Mouse (Mus musculus) midbrain, embryonic 13.5 days (tissue): ENCODE measurements at regions not wholly inside any gene's neighbourhood (a gene's known extent, or its start where the extent isn't known, plus 50 kb on each side); places are given as distances from the start of the nearest gene placed in this dataset.

ENCODE experiments used
- ATAC-seq: fragments of 200-750 bp; cut with Nextera tagmentation; 2 replicates; pipeline ENCODE4 v1.8.0; 2017; ENCODE audit warnings: mild to moderate bottlenecking, moderate TSS enrichment, moderate library complexity
- H3K27ac ChIP-seq: fragments of 300-500 bp; sonication (generic); 2 replicates; pipeline ENCODE4 v1.5.1; 2015; ENCODE audit warnings: inconsistent platforms, mild to moderate bottlenecking, moderate library complexity
- H3K27me3 ChIP-seq: fragments of 300-500 bp; sonication (generic); 2 replicates; pipeline ENCODE4 v1.6.1; 2015; ENCODE audit warnings: mild to moderate bottlenecking, inconsistent platforms
- H3K36me3 ChIP-seq: fragments of 300-500 bp; sonication (generic); 2 replicates; pipeline ENCODE4 v1.6.1; 2015; ENCODE audit warnings: mild to moderate bottlenecking, inconsistent platforms
- H3K4me1 ChIP-seq: fragments of 300-500 bp; sonication (generic); replicated peaks from 2 replicates; pipeline ENCODE4 v1.6.1; 2015; ENCODE audit warnings: inconsistent platforms
- H3K4me2 ChIP-seq: fragments of 300-500 bp; sonication (generic); replicated peaks from 2 replicates; pipeline ENCODE4 v1.6.1; 2015; ENCODE audit warnings: moderate library complexity, mild to moderate bottlenecking, inconsistent platforms
- H3K4me3 ChIP-seq: fragments of 300-500 bp; sonication (generic); replicated peaks from 2 replicates; pipeline ENCODE4 v1.5.1; 2015; ENCODE audit warnings: mild to moderate bottlenecking, inconsistent platforms
- H3K9ac ChIP-seq: fragments of 300-500 bp; sonication (generic); replicated peaks from 2 replicates; pipeline ENCODE4 v1.6.1; 2015; ENCODE audit warnings: mild to moderate bottlenecking, inconsistent platforms
- H3K9me3 ChIP-seq: fragments of 300-500 bp; sonication (generic); 2 replicates; pipeline ENCODE4 v1.6.1; 2016; ENCODE audit warnings: mild to moderate bottlenecking, inconsistent platforms
- WGBS: fragments of 180-500 bp; shearing (Covaris S2); methylation state at CpG from one replicate; pipeline ENCODE4 v1.1.7; 2015; 5-methylcytosine and 5-hydroxymethylcytosine counted together

DNA sequence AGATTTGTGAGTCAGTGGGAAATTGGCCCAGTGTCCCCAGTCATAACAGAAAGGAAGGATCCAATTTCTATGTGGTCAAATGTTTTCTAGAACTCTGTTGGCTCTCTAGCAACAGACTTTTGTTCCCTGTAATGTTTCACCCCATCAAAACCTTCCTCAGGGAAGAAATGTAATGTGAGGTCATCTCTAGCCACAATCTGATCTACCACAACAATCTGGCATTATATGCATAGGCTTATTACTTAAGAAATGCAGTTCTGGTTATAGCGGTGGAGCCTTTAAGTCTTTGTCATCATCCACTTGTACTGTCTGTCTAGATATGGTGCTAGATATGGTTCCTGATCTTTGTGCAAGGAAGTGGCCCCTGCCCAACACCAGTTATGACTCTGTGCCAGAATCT, 178.4 kb upstream of the Pdzrn3 start:
- no peaks in the 10 kb centered on the region for H3K36me3 ChIP-seq
- no peak overlapping the region for H3K4me3 ChIP-seq
- no peak for ATAC-seq
- H3K4me1 ChIP-seq, result peaks cover 2% of the 10 kb centered on the region
- H3K27me3 ChIP-seq, result no peaks in the 10 kb centered on the region
- WGBS, result 98% methylated on average over 1 of the region's 1 CpGs
- no peaks in the 10 kb centered on the region for H3K9me3 ChIP-seq
- H3K4me2 ChIP-seq, result no peak overlapping the region
- no peak overlapping the region for H3K27ac ChIP-seq
- no peak overlapping the region for H3K9ac ChIP-seq

DNA sequence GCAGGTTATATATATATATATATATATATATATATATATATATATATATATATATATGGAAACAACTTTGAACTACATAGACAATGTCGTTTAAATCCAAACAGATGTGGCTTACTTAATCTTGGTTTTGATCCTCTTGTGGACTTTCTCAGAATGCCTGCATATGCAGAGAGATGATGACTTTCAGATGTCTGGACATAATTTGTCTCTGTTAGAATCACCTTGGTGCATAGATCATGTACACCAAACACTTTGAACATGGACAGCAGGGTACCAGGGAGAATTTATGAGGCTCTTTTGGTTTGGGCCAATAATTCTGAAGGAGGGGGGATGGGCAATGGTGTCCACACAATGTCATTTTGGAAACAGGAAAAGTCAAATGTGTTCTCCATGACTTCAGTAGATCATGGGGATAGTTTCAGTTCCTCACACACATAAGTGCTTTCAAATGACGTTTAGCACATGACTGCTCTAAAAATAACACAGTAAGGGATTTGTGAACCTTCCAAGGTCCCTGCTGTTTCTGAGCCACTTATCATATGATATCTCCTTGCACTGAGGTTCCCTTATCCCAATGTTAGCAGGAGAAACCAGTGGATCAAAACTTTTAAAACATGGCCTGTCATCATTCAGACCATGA, 177.4 kb upstream of the Pdzrn3 start:
- WGBS, result 74% methylated on average over 2 of the region's 2 CpGs
- Histone ChIP-seq H3K9me3 (no peaks in the 10 kb centered on the region), H3K4me3 (no peak overlapping the region), H3K36me3 (no peaks in the 10 kb centered on the region), H3K4me1 (peaks cover 12% of the 10 kb centered on the region), H3K9ac (no peak overlapping the region), H3K4me2 (no peak overlapping the region), H3K27me3 (no peaks in the 10 kb centered on the region), H3K27ac (no peak overlapping the region)
- no peak for ATAC-seq

DNA sequence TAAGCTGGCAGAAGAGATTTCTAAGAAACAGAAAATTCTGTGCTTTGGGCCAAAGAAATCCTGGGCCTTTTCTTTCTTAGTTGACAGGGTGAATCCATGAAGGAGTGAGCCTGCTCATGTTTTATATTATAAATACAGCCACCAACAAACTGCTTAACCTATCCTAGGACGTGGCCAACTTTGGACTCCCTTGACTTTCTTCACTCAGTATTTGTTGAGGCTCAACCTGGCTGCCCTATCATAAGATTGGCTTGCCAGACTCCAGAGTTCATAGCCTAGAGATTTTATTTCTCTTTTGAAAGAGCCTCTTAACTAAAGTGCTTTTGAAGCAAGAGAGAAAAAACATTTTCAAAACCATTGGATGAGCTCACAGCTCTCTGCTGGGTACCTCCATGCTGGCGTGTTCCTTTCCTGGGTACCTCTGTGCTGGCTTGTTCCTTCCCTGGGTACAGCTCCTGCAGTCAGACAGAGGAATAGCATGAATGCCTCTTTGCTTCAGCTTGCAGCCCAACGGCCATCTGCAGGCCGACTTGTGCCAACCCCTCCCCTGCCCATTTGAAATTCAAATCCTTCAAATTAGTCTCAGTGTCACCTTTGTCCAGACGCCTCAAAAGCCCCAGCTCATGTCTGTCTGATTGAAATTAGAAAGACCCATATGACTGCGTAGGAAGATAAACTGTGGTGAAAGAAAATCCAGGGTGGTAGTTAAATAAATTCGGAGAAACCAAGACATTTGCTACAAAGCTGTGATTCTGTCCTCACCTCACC, 173.0 kb upstream of the Pdzrn3 start:
- H3K36me3 ChIP-seq, result no peaks in the 10 kb centered on the region
- no peak overlapping the region for H3K4me3 ChIP-seq
- 8% methylated on average over 7 of the region's 7 CpGs for WGBS
- peak; percentile 92 for ATAC-seq
- no peak overlapping the region for H3K27ac ChIP-seq
- H3K9me3 ChIP-seq, result no peaks in the 10 kb centered on the region
- H3K4me1 ChIP-seq, result peaks cover 13% of the 10 kb centered on the region
- H3K9ac ChIP-seq, result no peak overlapping the region
- no peaks in the 10 kb centered on the region for H3K27me3 ChIP-seq
- no peak overlapping the region for H3K4me2 ChIP-seq

DNA sequence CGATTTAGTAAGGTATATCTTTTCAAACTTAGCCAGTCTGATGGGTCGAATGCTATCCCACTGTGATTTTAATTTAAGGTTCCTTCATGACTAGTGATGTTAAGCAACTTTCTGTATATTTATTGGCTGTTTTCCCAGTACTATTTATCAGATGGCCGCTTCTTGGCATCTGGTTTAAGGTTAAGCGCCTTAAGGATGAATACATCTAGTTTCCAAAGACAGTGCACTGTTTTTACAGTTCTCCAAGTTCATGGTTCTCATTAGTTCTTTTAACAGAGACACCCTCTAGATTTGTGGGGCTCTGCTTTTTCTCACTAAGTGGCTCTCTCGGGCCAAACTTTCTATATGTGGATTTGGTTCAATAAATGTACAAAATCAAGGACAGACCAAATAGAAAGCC, 159.9 kb upstream of the Pdzrn3 start:
- Histone ChIP-seq H3K36me3 (no peaks in the 10 kb centered on the region), H3K9ac (no peak overlapping the region), H3K9me3 (no peaks in the 10 kb centered on the region), H3K4me2 (no peak overlapping the region), H3K4me3 (no peak overlapping the region), H3K27me3 (0 out of 2 replicates have a peak, but pooled peaks cover 2% of the 10 kb centered on the region), H3K27ac (no peak overlapping the region), H3K4me1 (no peaks in the 10 kb centered on the region)
- 93% methylated on average over 5 of the region's 5 CpGs for WGBS
- no peak for ATAC-seq

DNA sequence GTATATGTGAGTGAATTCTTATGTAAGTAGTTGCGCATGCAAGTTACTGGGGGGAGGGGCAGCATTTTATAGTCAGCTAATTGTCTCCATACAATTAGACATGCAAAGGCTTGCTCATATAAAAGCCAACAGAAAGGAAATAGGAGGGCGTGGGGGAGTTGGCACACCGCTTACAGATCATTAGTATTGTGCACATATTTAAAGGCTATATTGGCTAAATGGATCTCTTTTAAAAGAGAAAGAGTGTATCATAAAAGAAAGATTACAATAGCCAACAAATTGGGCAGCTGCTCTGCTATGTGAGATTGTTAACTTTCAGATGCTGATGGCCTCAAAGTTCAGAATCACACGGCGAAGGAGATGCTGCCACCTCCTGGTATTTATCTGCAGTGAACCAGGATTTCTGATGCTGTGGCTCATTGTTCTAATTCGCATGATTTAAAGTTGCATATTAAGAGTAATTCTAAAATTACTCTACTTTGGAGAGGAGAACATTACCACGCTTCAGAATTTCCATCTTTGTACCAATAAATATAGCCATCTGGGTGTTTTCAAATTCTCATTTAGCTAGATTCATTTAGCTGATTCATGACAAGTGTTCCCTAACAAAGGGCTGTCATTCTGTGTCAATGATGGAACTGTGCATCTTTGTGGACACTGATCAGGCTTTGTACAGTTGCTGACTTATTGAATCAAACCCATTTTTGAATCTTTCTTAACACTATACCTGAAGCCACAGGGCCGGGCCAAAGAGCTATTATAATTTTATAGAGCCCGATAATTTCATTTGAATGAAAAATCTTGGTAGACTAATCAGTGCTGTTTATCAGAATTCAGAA, 156.7 kb upstream of the Pdzrn3 start:
- ATAC-seq, result peak; percentile 53; the same call in 1 of the 2 replicates
- Histone ChIP-seq H3K27ac (no peak overlapping the region), H3K4me1 (no peaks in the 10 kb centered on the region), H3K36me3 (no peaks in the 10 kb centered on the region), H3K4me2 (no peak overlapping the region), H3K9ac (no peak overlapping the region), H3K4me3 (no peak overlapping the region), H3K27me3 (0 out of 2 replicates have a peak, but pooled peaks cover 2% of the 10 kb centered on the region), H3K9me3 (no peaks in the 10 kb centered on the region)
- WGBS, result 43% methylated on average over 9 of the region's 9 CpGs

DNA sequence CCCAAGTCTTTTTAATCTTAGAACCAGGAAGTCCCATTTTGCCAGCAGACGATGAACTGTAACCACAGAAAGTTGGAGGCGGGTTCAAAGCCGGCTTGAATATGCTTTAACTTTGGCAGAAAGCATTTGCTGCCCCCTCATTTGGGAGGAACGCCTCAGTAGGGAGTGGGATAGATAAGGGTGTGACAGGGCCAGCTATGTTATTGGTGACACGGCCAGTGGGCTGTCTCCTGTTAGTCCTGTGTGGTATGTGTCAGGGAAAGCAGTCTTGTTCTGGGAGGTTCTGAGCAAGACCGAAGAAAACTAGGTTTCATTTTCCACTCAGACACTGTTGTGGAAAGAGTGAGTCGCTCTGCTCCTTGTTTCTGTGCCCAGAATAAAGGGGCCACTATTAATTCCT, 154.7 kb upstream of the Pdzrn3 start:
- Histone ChIP-seq H3K9me3 (no peaks in the 10 kb centered on the region), H3K4me2 (no peak overlapping the region), H3K36me3 (no peaks in the 10 kb centered on the region), H3K9ac (no peak overlapping the region), H3K4me3 (no peak overlapping the region), H3K27ac (no peak overlapping the region), H3K4me1 (no peaks in the 10 kb centered on the region), H3K27me3 (0 out of 2 replicates have a peak, but pooled peaks cover 2% of the 10 kb centered on the region)
- ATAC-seq, result no peak
- WGBS, result 71% methylated on average over 7 of the region's 7 CpGs

DNA sequence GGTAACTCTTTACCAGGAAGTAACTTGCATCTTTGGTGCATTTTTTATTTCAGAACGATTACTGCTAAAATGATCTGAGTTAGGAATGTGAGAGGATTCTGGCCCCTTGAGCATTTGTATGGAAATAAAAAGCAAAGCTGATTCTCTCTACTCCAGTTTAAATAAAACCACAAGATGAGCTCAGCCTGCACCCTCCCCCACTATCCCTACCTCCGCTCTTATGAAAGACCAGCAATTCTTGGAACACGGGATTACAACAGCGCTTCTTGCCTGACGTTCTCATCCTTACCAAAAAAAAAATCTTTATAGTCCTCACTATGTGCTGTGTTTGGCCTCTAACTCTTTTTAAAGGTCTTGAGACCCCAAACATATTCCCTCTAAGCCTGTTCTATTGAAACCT, 154.2 kb upstream of the Pdzrn3 start:
- no peak overlapping the region for H3K4me3 ChIP-seq
- no peak overlapping the region for H3K9ac ChIP-seq
- no peaks in the 10 kb centered on the region for H3K9me3 ChIP-seq
- no peak for ATAC-seq
- 66% methylated on average over 5 of the region's 5 CpGs for WGBS
- no peak overlapping the region for H3K27ac ChIP-seq
- no peaks in the 10 kb centered on the region for H3K4me1 ChIP-seq
- H3K4me2 ChIP-seq, result no peak overlapping the region
- 0 out of 2 replicates have a peak, but pooled peaks cover 2% of the 10 kb centered on the region for H3K27me3 ChIP-seq
- H3K36me3 ChIP-seq, result no peaks in the 10 kb centered on the region

DNA sequence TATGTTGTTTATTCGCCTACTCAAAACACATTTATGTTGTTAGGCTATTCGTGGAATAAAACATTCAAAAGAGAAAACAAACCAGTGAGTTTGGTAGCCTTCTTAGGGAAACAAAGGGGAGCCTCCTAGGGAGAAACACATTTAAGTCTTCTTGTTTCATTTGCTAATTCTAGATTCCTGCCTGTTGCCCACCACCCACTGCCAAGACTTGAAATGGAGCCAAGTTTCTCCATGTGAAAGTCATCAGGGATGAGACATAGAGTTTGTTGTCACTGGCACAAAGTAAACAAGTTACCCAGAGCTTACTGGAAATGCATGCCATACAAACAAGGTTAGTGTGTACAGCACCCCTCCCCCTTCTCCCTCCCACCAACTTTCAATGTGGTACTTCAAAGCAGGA, 147.4 kb upstream of the Pdzrn3 start:
- no peak overlapping the region for H3K4me3 ChIP-seq
- H3K36me3 ChIP-seq, result no peaks in the 10 kb centered on the region
- no peak overlapping the region for H3K27ac ChIP-seq
- no peak overlapping the region for H3K9ac ChIP-seq
- 46% methylated on average over 2 of the region's 2 CpGs for WGBS
- no peaks in the 10 kb centered on the region for H3K27me3 ChIP-seq
- H3K4me1 ChIP-seq, result no peaks in the 10 kb centered on the region
- ATAC-seq, result no peak
- no peaks in the 10 kb centered on the region for H3K9me3 ChIP-seq
- no peak overlapping the region for H3K4me2 ChIP-seq

DNA sequence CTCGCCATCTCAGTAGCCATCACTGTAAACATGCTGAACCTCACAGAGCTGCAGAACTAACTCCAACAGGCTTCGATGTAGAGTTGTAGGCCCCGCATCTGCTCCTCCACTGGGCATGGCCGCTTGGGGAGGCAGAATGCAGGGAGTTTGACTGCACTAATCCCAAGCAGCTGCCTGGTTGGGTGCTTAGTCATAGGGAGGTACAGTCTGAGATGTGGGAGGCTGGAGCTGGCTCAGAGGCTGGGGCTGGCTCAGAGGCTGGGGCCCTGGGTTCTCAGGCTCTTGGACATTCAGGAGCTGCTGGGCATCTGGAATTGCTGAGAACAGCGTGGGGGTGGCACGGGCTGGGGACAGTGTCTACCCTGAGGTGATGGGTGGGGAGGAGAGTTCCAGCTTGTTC, 143.6 kb upstream of the Pdzrn3 start:
- Histone ChIP-seq H3K9me3 (no peaks in the 10 kb centered on the region), H3K9ac (no peak overlapping the region), H3K36me3 (no peaks in the 10 kb centered on the region), H3K4me1 (no peaks in the 10 kb centered on the region), H3K27ac (no peak overlapping the region), H3K27me3 (no peaks in the 10 kb centered on the region), H3K4me3 (no peak overlapping the region), H3K4me2 (no peak overlapping the region)
- WGBS, result 93% methylated on average over 6 of the region's 6 CpGs
- ATAC-seq, result no peak

DNA sequence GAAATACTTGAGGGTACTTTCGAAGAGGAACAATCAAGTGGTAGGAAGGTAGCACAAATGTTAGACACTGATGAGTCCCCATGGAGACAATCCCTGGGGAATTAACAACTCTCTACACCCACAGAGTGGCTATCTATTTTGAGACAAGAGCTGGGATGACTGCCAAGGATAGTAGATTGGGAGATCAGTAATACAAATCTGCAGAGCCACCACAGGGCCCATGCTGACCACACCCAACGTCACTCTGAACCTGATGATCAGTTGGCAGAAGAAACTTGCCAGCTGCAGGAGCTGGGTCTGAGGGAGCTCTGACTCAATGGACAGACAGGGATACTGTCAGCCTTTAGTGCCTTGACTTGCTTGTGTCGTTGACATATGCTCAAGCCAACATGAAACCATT, 143.1 kb upstream of the Pdzrn3 start:
- Histone ChIP-seq H3K9me3 (no peaks in the 10 kb centered on the region), H3K4me2 (no peak overlapping the region), H3K4me3 (no peak overlapping the region), H3K36me3 (no peaks in the 10 kb centered on the region), H3K27ac (no peak overlapping the region), H3K4me1 (no peaks in the 10 kb centered on the region), H3K9ac (no peak overlapping the region), H3K27me3 (no peaks in the 10 kb centered on the region)
- 88% methylated on average over 3 of the region's 3 CpGs for WGBS
- ATAC-seq, result no peak

DNA sequence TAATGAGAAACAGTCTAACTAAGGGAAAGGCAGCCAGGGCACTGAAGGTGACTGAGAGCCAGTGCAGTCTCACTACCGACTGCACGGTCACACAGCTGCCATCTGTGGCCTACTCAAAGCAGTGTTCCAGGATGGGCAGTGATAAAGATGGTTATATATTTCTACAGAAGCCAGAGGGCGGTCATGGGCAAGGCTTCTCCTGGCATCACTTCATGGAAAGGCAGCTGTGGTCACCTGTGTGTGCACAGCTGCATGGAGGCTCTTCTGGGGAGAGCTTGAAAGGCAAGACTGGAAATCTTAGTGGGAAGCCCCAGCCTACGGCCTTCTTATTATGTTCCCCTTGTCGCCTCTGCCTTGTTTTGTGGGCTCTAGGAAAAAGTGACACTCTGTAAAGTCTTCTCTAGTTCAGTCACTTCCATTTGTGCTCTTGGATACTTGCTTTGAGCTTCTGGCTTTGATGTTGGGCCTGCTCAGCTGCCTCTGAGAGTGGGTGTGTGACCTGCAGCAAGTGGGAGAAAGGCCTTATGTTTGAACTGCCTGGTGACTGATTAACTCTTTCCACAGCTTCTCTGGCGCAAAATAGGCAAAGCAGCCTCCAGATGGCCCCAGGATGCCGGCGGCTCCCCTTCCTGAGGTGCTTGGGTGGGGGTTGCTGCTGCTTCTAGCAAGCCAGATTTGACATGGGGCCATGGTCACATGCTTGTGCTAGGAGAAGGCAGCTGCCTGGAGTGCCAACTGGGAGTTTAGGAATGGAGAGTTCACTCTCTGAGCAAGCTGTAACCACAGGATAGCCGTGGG, 141.4 kb upstream of the Pdzrn3 start:
- no peak overlapping the region for H3K4me2 ChIP-seq
- no peak overlapping the region for H3K9ac ChIP-seq
- no peaks in the 10 kb centered on the region for H3K9me3 ChIP-seq
- H3K4me3 ChIP-seq, result no peak overlapping the region
- no peaks in the 10 kb centered on the region for H3K36me3 ChIP-seq
- ATAC-seq, result no peak
- no peak overlapping the region for H3K27ac ChIP-seq
- H3K27me3 ChIP-seq, result no peaks in the 10 kb centered on the region
- H3K4me1 ChIP-seq, result no peaks in the 10 kb centered on the region
- WGBS, result 65% methylated on average over 9 of the region's 9 CpGs
